Mouse (Mus musculus) natural killer cell, adult 2 months (primary cell): ENCODE measurements around the gene Gm14418.
"Not testable (repeated sequence)": the region's sequence is repeated elsewhere in the genome, so short reads cannot be mapped to it uniquely, and the experiment has no call there.

Experiments
- DNase-seq, 2 experiments: peaks; one replicate each; pipeline ENCODE4 v3.0.0; 2022; ENCODE audit warnings: low spot score in 2 of 2

Gene Gm14418

GRCm38 (mm10) chr2:177398096-177398495, at the start of gene Gm14418:
Gene Gm14418 (minus strand): TSS chr2:177398320.
- not testable (repeated sequence) for DNase-seq
